Mouse (Mus musculus): ENCODE measurements at regions not wholly inside any gene's neighbourhood (a gene's known extent, or its start where the extent isn't known, plus 50 kb on each side); places are given as distances from the start of the nearest gene placed in this dataset.

- ATAC-seq, result no peak
- 74% methylated on average over 10 of the region's 10 CpGs for WGBS (ENCODE audit: insufficient replicate concordance)
- H3K9ac ChIP-seq, result no peak overlapping the region
- H3K27ac ChIP-seq, result no peak overlapping the region
- no peaks in the 10 kb centered on the region for H3K9me3 ChIP-seq (replicated peaks)
- H3K4me3 ChIP-seq, result no peak overlapping the region
- no peak overlapping the region for H3K4me2 ChIP-seq
- no peaks in the 10 kb centered on the region for H3K27me3 ChIP-seq (replicated peaks)
- no peaks in the 10 kb centered on the region for H3K36me3 ChIP-seq
- 0 out of 2 replicates have a peak, but pooled peaks cover 3% of the 10 kb centered on the region for H3K4me1 ChIP-seq
These were observed 373.2 kb downstream of the Cog6 start for GRCm38 (mm10) chr3:52643796-52644177.

- H3K36me3 ChIP-seq, result no peaks in the 10 kb centered on the region
- no peak for ATAC-seq
- H3K4me3 ChIP-seq, result no peak overlapping the region
- 58% methylated on average over 9 of the region's 9 CpGs for WGBS (ENCODE audit: insufficient replicate concordance)
- H3K9me3 ChIP-seq (replicated peaks), result no peaks in the 10 kb centered on the region
- no peak overlapping the region for H3K9ac ChIP-seq
- H3K27me3 ChIP-seq (replicated peaks), result no peaks in the 10 kb centered on the region
- no peak overlapping the region for H3K4me2 ChIP-seq
- 0 out of 2 replicates have a peak, but pooled peaks cover 3% of the 10 kb centered on the region for H3K4me1 ChIP-seq
- H3K27ac ChIP-seq, result no peak overlapping the region
These were observed 373.9 kb downstream of the Cog6 start for GRCm38 (mm10) chr3:52643100-52643551.

- Histone ChIP-seq H3K9me3 (replicated peaks) (no peaks in the 10 kb centered on the region), H3K4me2 (no peak overlapping the region), H3K4me1 (0 out of 2 replicates have a peak, but pooled peaks cover 3% of the 10 kb centered on the region), H3K4me3 (no peak overlapping the region), H3K9ac (no peak overlapping the region), H3K27ac (no peak overlapping the region), H3K27me3 (replicated peaks) (no peaks in the 10 kb centered on the region), H3K36me3 (no peaks in the 10 kb centered on the region)
- WGBS (ENCODE audit: insufficient replicate concordance), result 66% methylated on average over 10 of the region's 10 CpGs
- ATAC-seq, result no peak
These were observed 373.4 kb downstream of the Foxo1 start for GRCm38 (mm10) chr3:52641226-52642181.

DNA sequence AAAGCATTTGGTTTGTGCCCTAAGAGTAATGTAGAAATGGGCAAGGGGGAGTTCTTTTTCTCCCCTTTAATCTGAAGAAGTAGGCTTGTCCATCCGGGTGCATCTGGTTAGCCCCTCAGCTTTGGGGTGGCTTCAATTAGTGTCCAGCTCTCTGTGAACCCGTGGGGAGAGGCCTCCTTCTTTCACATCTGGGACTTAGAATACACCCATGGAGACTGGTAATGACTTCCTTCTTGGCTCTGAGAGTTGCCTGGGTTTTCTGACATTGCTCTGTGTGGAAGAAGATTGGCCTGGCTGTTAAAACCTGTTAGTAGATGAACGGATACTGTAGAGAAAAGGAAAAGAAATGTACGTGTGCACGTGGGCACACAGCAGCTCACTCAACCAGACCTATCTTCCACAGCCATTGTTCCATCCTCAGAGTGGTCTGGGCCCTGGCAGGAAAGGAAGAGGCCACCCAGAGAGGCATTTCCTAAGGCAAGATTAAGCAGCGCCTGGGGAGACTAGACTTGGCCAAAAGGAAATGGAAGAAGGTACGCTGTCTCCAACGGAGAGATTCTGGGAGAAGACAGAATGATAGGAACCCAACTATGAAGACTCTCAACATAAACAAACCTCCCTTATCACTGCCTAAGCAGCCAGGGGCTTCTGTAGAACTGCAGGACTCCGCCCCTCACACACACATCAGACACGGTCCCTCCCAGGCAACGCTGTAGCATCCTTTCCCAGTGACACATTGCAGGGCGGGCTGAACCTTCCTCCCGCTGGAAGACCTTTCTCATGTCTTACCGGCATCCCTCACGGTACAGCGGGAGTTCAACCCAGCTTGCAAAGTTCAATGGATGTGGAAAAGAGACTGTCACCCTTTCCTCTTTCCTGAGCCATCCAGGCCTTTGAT is 372.4 kb downstream of the Foxo1 start:
- no peaks in the 10 kb centered on the region for H3K9me3 ChIP-seq (replicated peaks)
- H3K27me3 ChIP-seq (replicated peaks), result no peaks in the 10 kb centered on the region
- no peaks in the 10 kb centered on the region for H3K36me3 ChIP-seq
- H3K4me2 ChIP-seq, result no peak overlapping the region
- 0 out of 2 replicates have a peak, but pooled peaks cover 3% of the 10 kb centered on the region for H3K4me1 ChIP-seq
- no peak overlapping the region for H3K4me3 ChIP-seq
- no peak overlapping the region for H3K9ac ChIP-seq
- 19% methylated on average over 16 of the region's 16 CpGs for WGBS (ENCODE audit: insufficient replicate concordance)
- peak; percentile 42; the same call in 1 of the 2 replicates for ATAC-seq
- no peak overlapping the region for H3K27ac ChIP-seq

GRCm38 (mm10) chr3:52638816-52639215 is 370.7 kb downstream of the Foxo1 start:
- no peak overlapping the region for H3K27ac ChIP-seq
- H3K27me3 ChIP-seq (replicated peaks), result no peaks in the 10 kb centered on the region
- H3K4me3 ChIP-seq, result no peak overlapping the region
- no peak for ATAC-seq
- H3K4me1 ChIP-seq, result peaks cover 7% of the 10 kb centered on the region; the same call in 1 of the 2 replicates
- no peak overlapping the region for H3K9ac ChIP-seq
- H3K36me3 ChIP-seq, result no peaks in the 10 kb centered on the region
- no peaks in the 10 kb centered on the region for H3K9me3 ChIP-seq (replicated peaks)
- no peak overlapping the region for H3K4me2 ChIP-seq
- 64% methylated on average over 5 of the region's 5 CpGs for WGBS (ENCODE audit: insufficient replicate concordance)

- peaks cover 4% of the 10 kb centered on the region; the same call in 1 of the 2 replicates for H3K4me1 ChIP-seq
- no peak overlapping the region for H3K9ac ChIP-seq
- no peaks in the 10 kb centered on the region for H3K36me3 ChIP-seq
- H3K27ac ChIP-seq, result no peak overlapping the region
- H3K4me3 ChIP-seq, result no peak overlapping the region
- ATAC-seq, result no peak
- WGBS (ENCODE audit: insufficient replicate concordance), result 22% methylated on average over 6 of the region's 6 CpGs
- no peaks in the 10 kb centered on the region for H3K9me3 ChIP-seq (replicated peaks)
- H3K27me3 ChIP-seq (replicated peaks), result no peaks in the 10 kb centered on the region
- no peak overlapping the region for H3K4me2 ChIP-seq
These were observed 366.2 kb downstream of the Foxo1 start for GRCm38 (mm10) chr3:52634353-52634752.

GRCm38 (mm10) chr3:52633491-52634100 is 365.5 kb downstream of the Foxo1 start:
- no peak for ATAC-seq
- H3K4me3 ChIP-seq, result no peak overlapping the region
- H3K27me3 ChIP-seq (replicated peaks), result no peaks in the 10 kb centered on the region
- H3K4me1 ChIP-seq, result peaks cover 4% of the 10 kb centered on the region; the same call in 1 of the 2 replicates
- WGBS (ENCODE audit: insufficient replicate concordance), result 63% methylated on average over 15 of the region's 15 CpGs
- no peaks in the 10 kb centered on the region for H3K36me3 ChIP-seq
- no peaks in the 10 kb centered on the region for H3K9me3 ChIP-seq (replicated peaks)
- no peak overlapping the region for H3K9ac ChIP-seq
- H3K4me2 ChIP-seq, result no peak overlapping the region
- no peak overlapping the region for H3K27ac ChIP-seq

- H3K27me3 ChIP-seq (replicated peaks), result no peaks in the 10 kb centered on the region
- H3K36me3 ChIP-seq, result no peaks in the 10 kb centered on the region
- peaks cover 4% of the 10 kb centered on the region; the same call in 1 of the 2 replicates for H3K4me1 ChIP-seq
- no peak overlapping the region for H3K9ac ChIP-seq
- H3K27ac ChIP-seq, result no peak overlapping the region
- ATAC-seq, result no peak
- H3K4me2 ChIP-seq, result no peak overlapping the region
- WGBS (ENCODE audit: insufficient replicate concordance), result 44% methylated on average over 2 of the region's 2 CpGs
- no peaks in the 10 kb centered on the region for H3K9me3 ChIP-seq (replicated peaks)
- H3K4me3 ChIP-seq, result no peak overlapping the region
These were observed 364.5 kb downstream of the Foxo1 start for GRCm38 (mm10) chr3:52632635-52633034.

DNA sequence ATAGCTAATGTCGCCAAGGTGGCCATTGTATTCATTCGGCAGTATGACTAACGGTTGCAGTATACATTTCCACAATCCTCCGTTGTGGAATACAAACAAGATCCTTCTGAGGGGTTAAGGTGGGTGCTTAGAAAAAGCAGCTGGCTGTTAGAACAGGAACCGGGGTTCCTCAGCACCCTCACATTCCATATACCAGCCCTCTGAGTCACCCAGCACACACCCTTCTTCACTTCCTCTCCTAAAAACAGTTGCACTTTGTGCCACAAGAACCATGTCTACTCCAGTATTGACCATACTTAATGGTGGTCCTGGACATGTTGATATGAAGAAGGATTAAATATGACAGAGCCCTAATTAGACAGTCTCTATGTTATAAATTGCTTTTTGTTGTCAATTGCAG is 362.1 kb downstream of the Foxo1 start:
- Histone ChIP-seq H3K36me3 (no peaks in the 10 kb centered on the region), H3K4me2 (no peak overlapping the region)
- WGBS (ENCODE audit: insufficient replicate concordance), result 67% methylated on average over 5 of the region's 5 CpGs

DNA sequence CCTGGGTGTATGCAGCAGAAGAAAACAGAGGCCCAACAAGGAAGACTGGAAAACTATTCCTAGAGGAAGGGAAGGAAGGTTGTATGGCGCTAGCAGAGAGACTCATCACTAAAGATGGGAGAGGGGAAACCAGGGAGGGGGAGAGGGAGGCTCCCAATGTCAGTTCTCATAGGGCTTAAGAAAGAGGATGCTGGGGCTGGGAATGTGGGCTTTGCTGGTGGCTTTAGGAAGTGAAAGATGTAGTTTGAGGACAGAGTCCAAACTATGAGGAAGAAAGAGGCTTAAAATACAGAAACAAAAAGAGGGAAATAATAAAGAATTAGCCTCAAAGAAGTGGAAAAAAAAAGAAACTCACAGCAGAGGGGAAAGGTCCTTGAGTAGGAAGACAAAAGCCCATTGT is 357.0 kb downstream of the Foxo1 start:
- no peak for ATAC-seq
- WGBS (ENCODE audit: insufficient replicate concordance), result 56% methylated on average over 1 of the region's 1 CpGs

More for the DNA sequence above, 362.1 kb downstream of the Foxo1 start:
- H3K9ac ChIP-seq, result no peak overlapping the region
- no peak for ATAC-seq
- no peak overlapping the region for H3K27ac ChIP-seq
- H3K27me3 ChIP-seq (replicated peaks), result no peaks in the 10 kb centered on the region
- peaks cover 4% of the 10 kb centered on the region; the same call in 1 of the 2 replicates for H3K4me1 ChIP-seq
- H3K4me3 ChIP-seq, result no peak overlapping the region
- H3K9me3 ChIP-seq (replicated peaks), result no peaks in the 10 kb centered on the region

GRCm38 (mm10) chr3:52622530-52622929 is 354.4 kb downstream of the Foxo1 start:
- H3K27me3 ChIP-seq (replicated peaks), result no peaks in the 10 kb centered on the region
- no peak for ATAC-seq
- H3K4me2 ChIP-seq, result no peak overlapping the region
- no peak overlapping the region for H3K9ac ChIP-seq
- WGBS (ENCODE audit: insufficient replicate concordance), result 74% methylated on average over 8 of the region's 8 CpGs
- no peak overlapping the region for H3K27ac ChIP-seq
- peaks cover 11% of the 10 kb centered on the region; the same call in 1 of the 2 replicates for H3K4me1 ChIP-seq
- no peaks in the 10 kb centered on the region for H3K36me3 ChIP-seq
- no peak overlapping the region for H3K4me3 ChIP-seq
- no peaks in the 10 kb centered on the region for H3K9me3 ChIP-seq (replicated peaks)

More for the DNA sequence above, 357.0 kb downstream of the Foxo1 start:
- no peaks in the 10 kb centered on the region for H3K9me3 ChIP-seq (replicated peaks)
- no peak overlapping the region for H3K9ac ChIP-seq
- no peaks in the 10 kb centered on the region for H3K36me3 ChIP-seq
- H3K27ac ChIP-seq, result no peak overlapping the region
- no peaks in the 10 kb centered on the region for H3K4me1 ChIP-seq
- no peak overlapping the region for H3K4me2 ChIP-seq
- H3K4me3 ChIP-seq, result no peak overlapping the region
- no peaks in the 10 kb centered on the region for H3K27me3 ChIP-seq (replicated peaks)

Data from liver, embryonic 12.5 days (tissue).